Mouse (Mus musculus) forebrain, embryonic 11.5 days (tissue): ENCODE measurements around the gene Cradd. TPM values are rescaled to one million over a fixed set of nuclear protein-coding genes. Genes with fewer than 3 reads are reported as not detected.

Experiments used
- ATAC-seq: fragments of 200-750 bp; cut with Nextera tagmentation; replicated peaks from 2 replicates; pipeline ENCODE4 v1.8.0; 2017; ENCODE audit warnings: moderate TSS enrichment; ENCODE audit not compliant: low FRiP score
- DNase-seq: peaks from one replicate; pipeline ENCODE4 v3.0.0-alpha.2; 2017; ENCODE audit warnings: low spot score
- H3K27ac ChIP-seq: fragments of 300-500 bp; sonication (generic); 2 replicates; pipeline ENCODE4 v1.5.1; 2014; ENCODE audit warnings: low read depth, low read length
- H3K27me3 ChIP-seq: fragments of 300-500 bp; sonication (generic); 2 replicates; pipeline ENCODE4 v1.6.1; 2014; ENCODE audit warnings: mild to moderate bottlenecking, low read length, mixed read lengths; ENCODE audit not compliant: control insufficient read depth, insufficient read depth
- H3K36me3 ChIP-seq: fragments of 300-500 bp; sonication (generic); 2 replicates; pipeline ENCODE4 v1.6.1; 2014; ENCODE audit warnings: mild to moderate bottlenecking, low read length, moderate library complexity, mixed read lengths; ENCODE audit not compliant: control insufficient read depth, insufficient read depth
- H3K4me1 ChIP-seq: fragments of 300-500 bp; sonication (generic); replicated peaks from 2 replicates; pipeline ENCODE4 v1.6.1; 2014; ENCODE audit warnings: low read length, mixed read lengths; ENCODE audit not compliant: control insufficient read depth, insufficient read depth
- H3K4me2 ChIP-seq: fragments of 300-500 bp; sonication (generic); 2 replicates; pipeline ENCODE4 v1.6.1; 2014; ENCODE audit warnings: low read depth, mild to moderate bottlenecking, low read length, moderate library complexity, mixed read lengths; ENCODE audit not compliant: severe bottlenecking
- H3K4me3 ChIP-seq: fragments of 300-500 bp; sonication (generic); 2 replicates; pipeline ENCODE4 v1.5.1; 2014; ENCODE audit warnings: low read depth, low read length
- H3K9ac ChIP-seq: fragments of 300-500 bp; sonication (generic); 2 replicates; pipeline ENCODE4 v1.6.1; 2014; ENCODE audit warnings: low read length
- H3K9me3 ChIP-seq: fragments of 300-500 bp; sonication (generic); 2 replicates; pipeline ENCODE4 v1.6.1; 2016; ENCODE audit warnings: low read length, mixed read lengths; ENCODE audit not compliant: control insufficient read depth
- WGBS: fragments of 180-500 bp; shearing (Covaris S2); extraction: QIAGEN DNeasy Blood & Tissue Kit; methylation state at CpG from one replicate; pipeline ENCODE4 v1.1.7; 2014; 5-methylcytosine and 5-hydroxymethylcytosine counted together
- polyA plus RNA-seq: library from polyadenylated mRNA; unstranded; fragments of >200 nt; fragmentation: Nextera tagmentation; extraction: Ambion mirVana; gene quantifications from 2 replicates; pipeline ENCODE4 v1.2.1, GENCODE M21; 2014

The Cradd gene
- polyA plus RNA-seq, 1 experiment from 2014 or later, result 16.6 TPM

GRCm38 (mm10) chr10:95162691-95163374, 161.1 kb downstream of the Cradd start:
- Histone ChIP-seq H3K27me3 (no peaks in the 10 kb centered on the region), H3K4me3 (no peak overlapping the region), H3K27ac (no peak overlapping the region), H3K9ac (no peak overlapping the region), H3K9me3 (no peaks in the 10 kb centered on the region), H3K4me1 (no peaks in the 10 kb centered on the region), H3K36me3 (no peaks in the 10 kb centered on the region), H3K4me2 (no peak overlapping the region)
- ATAC-seq, result no peak
- no peak for DNase-seq
- 62% methylated on average over 8 of the region's 8 CpGs for WGBS

- H3K9ac ChIP-seq, result no peak overlapping the region
- no peaks in the 10 kb centered on the region for H3K9me3 ChIP-seq
- H3K4me3 ChIP-seq, result no peak overlapping the region
- no peaks in the 10 kb centered on the region for H3K4me1 ChIP-seq
- no peak for ATAC-seq
- H3K27ac ChIP-seq, result no peak overlapping the region
- H3K4me2 ChIP-seq, result no peak overlapping the region
- DNase-seq, result no peak
- H3K27me3 ChIP-seq, result no peaks in the 10 kb centered on the region
- no peaks in the 10 kb centered on the region for H3K36me3 ChIP-seq
- 83% methylated on average over 9 of the region's 9 CpGs for WGBS
These were observed 164.2 kb downstream of the Cradd start for GRCm38 (mm10) chr10:95159675-95160256.

- H3K27me3 ChIP-seq, result no peaks in the 10 kb centered on the region
- no peaks in the 10 kb centered on the region for H3K36me3 ChIP-seq
- H3K4me2 ChIP-seq, result no peak overlapping the region
- no peak overlapping the region for H3K4me3 ChIP-seq
- ATAC-seq (no peak), DNase-seq (no peak)
- H3K4me1 ChIP-seq, result no peaks in the 10 kb centered on the region
- H3K9me3 ChIP-seq, result no peaks in the 10 kb centered on the region
- H3K9ac ChIP-seq, result no peak overlapping the region
- 92% methylated on average over 5 of the region's 7 CpGs for WGBS
- H3K27ac ChIP-seq, result no peak overlapping the region
These were observed 167.5 kb downstream of the Cradd start for GRCm38 (mm10) chr10:95156410-95156809.

GRCm38 (mm10) chr10:95154675-95155074, 169.3 kb downstream of the Cradd start:
- Histone ChIP-seq H3K4me3 (no peak overlapping the region), H3K27me3 (no peaks in the 10 kb centered on the region), H3K9ac (no peak overlapping the region), H3K27ac (no peak overlapping the region), H3K36me3 (no peaks in the 10 kb centered on the region), H3K4me1 (no peaks in the 10 kb centered on the region), H3K9me3 (no peaks in the 10 kb centered on the region), H3K4me2 (no peak overlapping the region)
- DNase-seq, result no peak
- no peak for ATAC-seq
- WGBS, result 85% methylated on average over 1 of the region's 1 CpGs

GRCm38 (mm10) chr10:95153224-95153623, 170.7 kb downstream of the Cradd start:
- no peaks in the 10 kb centered on the region for H3K36me3 ChIP-seq
- no peak overlapping the region for H3K4me2 ChIP-seq
- DNase-seq, result no peak
- H3K27me3 ChIP-seq, result no peaks in the 10 kb centered on the region
- no peak overlapping the region for H3K4me3 ChIP-seq
- no peaks in the 10 kb centered on the region for H3K9me3 ChIP-seq
- no peak overlapping the region for H3K9ac ChIP-seq
- ATAC-seq, result no peak
- no peaks in the 10 kb centered on the region for H3K4me1 ChIP-seq
- H3K27ac ChIP-seq, result no peak overlapping the region
- 85% methylated on average over 7 of the region's 7 CpGs for WGBS

GRCm38 (mm10) chr10:95152503-95152989, 171.4 kb downstream of the Cradd start:
- no peaks in the 10 kb centered on the region for H3K9me3 ChIP-seq
- no peak overlapping the region for H3K27ac ChIP-seq
- H3K4me1 ChIP-seq, result no peaks in the 10 kb centered on the region
- no peaks in the 10 kb centered on the region for H3K36me3 ChIP-seq
- no peaks in the 10 kb centered on the region for H3K27me3 ChIP-seq
- H3K4me2 ChIP-seq, result no peak overlapping the region
- DNase-seq (no peak), ATAC-seq (no peak)
- H3K4me3 ChIP-seq, result no peak overlapping the region
- H3K9ac ChIP-seq, result no peak overlapping the region
- WGBS, result 82% methylated on average over 9 of the region's 9 CpGs

- no peak for ATAC-seq
- Histone ChIP-seq H3K4me3 (no peak overlapping the region), H3K4me2 (no peak overlapping the region), H3K27ac (no peak overlapping the region), H3K36me3 (no peaks in the 10 kb centered on the region), H3K9me3 (no peaks in the 10 kb centered on the region), H3K27me3 (no peaks in the 10 kb centered on the region), H3K4me1 (no peaks in the 10 kb centered on the region), H3K9ac (no peak overlapping the region)
- no peak for DNase-seq
- 89% methylated on average over 6 of the region's 6 CpGs for WGBS
These were observed 172.7 kb downstream of the Cradd start for GRCm38 (mm10) chr10:95151012-95151768.

GRCm38 (mm10) chr10:95149666-95150065, 174.3 kb downstream of the Cradd start:
- H3K4me3 ChIP-seq, result no peak overlapping the region
- DNase-seq (no peak), ATAC-seq (no peak)
- H3K4me1 ChIP-seq, result no peaks in the 10 kb centered on the region; the same call in 1 of the 2 replicates
- no peak overlapping the region for H3K4me2 ChIP-seq
- no peaks in the 10 kb centered on the region for H3K27me3 ChIP-seq
- no peaks in the 10 kb centered on the region for H3K9me3 ChIP-seq
- H3K36me3 ChIP-seq, result no peaks in the 10 kb centered on the region
- H3K9ac ChIP-seq, result no peak overlapping the region
- WGBS, result 26% methylated on average over 1 of the region's 1 CpGs
- H3K27ac ChIP-seq, result no peak overlapping the region
